Mouse (Mus musculus): ENCODE measurements around the gene Urgcp.

- TF ChIP-seq CTCF (conservative IDR thresholded peaks at IDR 0.05; ENCODE audit: low read length): no peak
- TF ChIP-seq POU5F1 (IDR thresholded peaks at IDR 0.05; ENCODE audit: borderline replicate concordance, low read length): no peak
- TF ChIP-seq NANOG (IDR thresholded peaks at IDR 0.05; ENCODE audit: borderline replicate concordance, low read length): no peak
Observed at GRCm38 (mm10) chr11:5734323-5734722, 27.9 kb downstream of the Urgcp start.

All from E14TG2a.4 (cell line).